Mouse (Mus musculus): ENCODE measurements around the gene Gm20795. TPM values are rescaled to one million over a fixed set of nuclear protein-coding genes. Genes with fewer than 3 reads are reported as not detected.
"Not testable (repeated sequence)": the region's sequence is repeated elsewhere in the genome, so short reads cannot be mapped to it uniquely, and the experiment has no call there.

Gm20795 gene
- total RNA-seq (2021), result not detected
- long read RNA-seq, experiment 1, result 0 reads
- long read RNA-seq, experiment 2, result 0 reads

DNA sequence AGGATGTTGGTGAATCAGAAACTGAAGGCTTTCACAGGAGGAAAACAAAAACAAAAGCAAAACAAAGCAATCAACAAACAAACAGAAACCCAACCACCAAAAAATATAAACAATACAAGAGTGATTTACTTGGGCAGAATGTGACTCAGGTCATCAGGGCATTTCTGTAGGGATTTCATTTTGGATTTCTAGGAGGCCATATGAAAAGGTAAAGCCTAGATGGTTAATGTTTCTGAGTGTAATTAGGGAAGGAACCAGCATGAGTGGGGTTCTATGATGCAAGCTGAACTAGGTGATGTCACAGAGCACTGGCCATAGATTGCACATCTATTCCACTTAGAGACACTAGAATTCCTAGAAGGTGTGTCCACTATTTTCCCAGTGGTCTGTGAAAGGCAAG lies at the start of gene Gm20795:
Gm20795 (plus strand) TSS at position 301 of the 400 bp plus-strand sequence.
- DNase-seq (ENCODE audit: low spot score in 2 of 2); H3K4me3 ChIP-seq; H3K27ac ChIP-seq: not testable (repeated sequence)

DNA sequence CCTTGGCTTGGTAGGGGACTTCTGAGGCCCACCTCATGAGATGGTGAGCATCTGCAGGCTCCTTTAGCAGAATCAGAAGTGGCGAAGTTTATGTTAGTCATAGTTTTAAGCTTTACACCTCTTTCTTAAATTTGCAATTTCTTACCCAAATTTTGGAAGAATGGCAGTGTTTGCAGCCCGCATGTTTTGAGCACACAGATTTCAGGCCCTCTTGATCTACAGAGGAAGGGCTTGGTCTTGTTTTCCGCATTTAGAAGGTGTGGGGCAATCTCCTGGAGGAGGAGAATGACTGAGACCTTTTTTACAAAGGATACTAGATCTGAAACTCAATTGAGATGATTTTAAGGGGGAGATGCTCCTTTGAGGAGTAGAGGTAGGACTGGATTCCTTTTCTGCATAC lies 29.0 kb upstream of the Gm20795 start, which contains the start of gene Gm21797:
Gm21797 (minus strand) TSS at position 101 of the 400 bp plus-strand sequence.
- H3K4me3 ChIP-seq; H3K27ac ChIP-seq; DNase-seq (ENCODE audit: low spot score in 2 of 2): not testable (repeated sequence)

Other genes with a start within 250 kb of the Gm20795 start
- gene Gm21852, start 152.9 kb upstream of the Gm20795 start, total RNA-seq (2021), result not detected
- not detected for gene Gm21797, start 29.1 kb upstream of the Gm20795 start, total RNA-seq (2021)

Measured in layer of hippocampus, adult 2 months (tissue).